Mouse (Mus musculus) liver, postnatal 0 days (tissue): ENCODE data around the gene Dhx33.

Experiments used
- CTCF ChIP-seq: sonication (generic); IDR thresholded peaks from 2 replicates; pipeline ENCODE4 v1.5.1; 2016; ENCODE audit warnings: antibody characterized with exemption, low read depth
- EP300 ChIP-seq: IDR thresholded peaks from 2 replicates; pipeline ENCODE4 v1.6.1; 2016; ENCODE audit warnings: antibody characterized with exemption, low read depth, mild to moderate bottlenecking

GRCm38 (mm10) chr11:70960786-70961554 lies 43.3 kb downstream of the Dhx33 start:
- TF ChIP-seq CTCF (no peak), EP300 (no peak)
